Mouse (Mus musculus): ENCODE data around the gene Creb5. TPM values are rescaled to one million over a fixed set of nuclear protein-coding genes. Genes with fewer than 3 reads are reported as not detected.
A peak's percentile ranks its signal among the peaks of the same experiment; 100 is the strongest.

Creb5 gene
- polyA plus RNA-seq (2012; rRNA removed), result 3.5 and 4.0 TPM in 2 replicates

GRCm38 (mm10) chr6:53287038-53287561 lies at the start of gene Creb5:
Gene Creb5, plus strand, starts transcription at chr6:53287270.
- TF ChIP-seq CTCF (IDR thresholded peaks at IDR 0.05; ENCODE audit: insufficient read depth, low read length) (no peak), POLR2A (IDR thresholded peaks at IDR 0.05; ENCODE audit: borderline replicate concordance, extremely low read depth, low read depth, low read length) (no peak; the same call in 1 of the 2 replicates)
- Histone ChIP-seq H3K4me3 (replicated peaks; ENCODE audit: extremely low read depth, low read depth, low read length) (peak within 1 kb of the TSS; percentile 77), H3K4me1 (ENCODE audit: control insufficient read depth, insufficient read depth, low read length) (peaks cover 6% of the 10 kb centered on the region; the same call in 1 of the 2 replicates)
- DNase-seq, result peak; percentile 79
- WGBS, result under 1% methylated on average over 45 of the region's 45 CpGs

DNA sequence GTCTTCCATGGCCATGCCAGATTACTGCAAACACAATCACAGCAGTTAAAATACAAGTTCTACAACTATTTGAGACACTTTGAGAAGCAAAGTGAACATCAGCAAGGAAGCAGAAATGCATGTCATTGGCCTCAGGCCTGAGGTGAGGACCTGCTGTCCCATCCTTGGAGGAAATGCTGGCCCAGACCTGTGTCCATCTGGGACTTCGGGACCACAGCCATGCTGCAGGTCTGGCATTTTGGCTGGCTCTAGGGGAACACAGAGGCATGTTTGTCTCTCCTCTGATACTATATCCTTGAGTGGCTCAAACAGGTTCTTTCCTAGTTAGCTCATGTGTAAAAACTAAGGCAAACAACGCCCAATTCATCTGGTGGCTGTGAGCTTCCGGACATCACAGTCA lies 27.2 kb upstream of the Creb5 start:
- no peak for TF ChIP-seq CTCF (IDR thresholded peaks at IDR 0.05; ENCODE audit: insufficient read depth, low read length)
- no peak for TF ChIP-seq POLR2A (IDR thresholded peaks at IDR 0.05; ENCODE audit: borderline replicate concordance, extremely low read depth, low read depth, low read length)
- Histone ChIP-seq H3K4me3 (replicated peaks; ENCODE audit: extremely low read depth, low read depth, low read length) (no peak overlapping the region), H3K4me1 (ENCODE audit: control insufficient read depth, insufficient read depth, low read length) (no peaks in the 10 kb centered on the region)
- 80% methylated on average over 3 of the region's 3 CpGs for WGBS
- no peak for DNase-seq

GRCm38 (mm10) chr6:53262401-53262800 lies 24.7 kb upstream of the Creb5 start:
- WGBS, result 78% methylated on average over 11 of the region's 11 CpGs
- no peak for DNase-seq
- Histone ChIP-seq H3K4me1 (ENCODE audit: control insufficient read depth, insufficient read depth, low read length) (no peaks in the 10 kb centered on the region), H3K4me3 (replicated peaks; ENCODE audit: extremely low read depth, low read depth, low read length) (no peak overlapping the region)
- no peak for TF ChIP-seq CTCF (IDR thresholded peaks at IDR 0.05; ENCODE audit: insufficient read depth, low read length)
- no peak for TF ChIP-seq POLR2A (IDR thresholded peaks at IDR 0.05; ENCODE audit: borderline replicate concordance, extremely low read depth, low read depth, low read length)

- 21% methylated on average over 7 of the region's 7 CpGs for WGBS
- DNase-seq, result no peak
- Histone ChIP-seq H3K4me3 (replicated peaks; ENCODE audit: extremely low read depth, low read depth, low read length) (no peak overlapping the region), H3K4me1 (ENCODE audit: control insufficient read depth, insufficient read depth, low read length) (no peaks in the 10 kb centered on the region)
- TF ChIP-seq CTCF (IDR thresholded peaks at IDR 0.05; ENCODE audit: insufficient read depth, low read length) (no peak), POLR2A (IDR thresholded peaks at IDR 0.05; ENCODE audit: borderline replicate concordance, extremely low read depth, low read depth, low read length) (no peak)
Observed at GRCm38 (mm10) chr6:53267036-53267435, 20.0 kb upstream of the Creb5 start.

GRCm38 (mm10) chr6:53267732-53268505 lies 19.2 kb upstream of the Creb5 start:
- 45% methylated on average over 12 of the region's 12 CpGs for WGBS

DNA sequence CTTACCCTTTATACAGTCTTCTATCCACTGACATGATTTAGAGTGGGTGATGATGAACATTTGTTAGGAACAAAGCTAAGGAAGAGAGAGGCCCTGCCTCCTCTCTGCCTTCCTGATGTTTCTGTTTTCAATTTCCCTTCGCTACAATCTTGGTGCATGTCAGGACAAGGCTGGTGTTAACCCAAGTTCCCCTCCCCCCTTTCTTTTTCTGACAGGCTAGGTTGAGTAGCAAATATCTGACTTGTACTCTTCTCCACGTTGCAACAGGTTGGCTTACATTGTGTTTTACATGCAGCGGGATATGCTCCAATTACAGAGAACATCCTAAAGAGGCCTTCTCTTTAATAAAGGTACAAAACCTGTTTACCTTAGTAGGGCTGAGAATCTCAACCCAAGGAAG lies 15.9 kb upstream of the Creb5 start:
- H3K4me1 ChIP-seq (ENCODE audit: control insufficient read depth, insufficient read depth, low read length), result no peaks in the 10 kb centered on the region
- TF ChIP-seq POLR2A (IDR thresholded peaks at IDR 0.05; ENCODE audit: borderline replicate concordance, extremely low read depth, low read depth, low read length), result no peak
- TF ChIP-seq CTCF (IDR thresholded peaks at IDR 0.05; ENCODE audit: insufficient read depth, low read length), result no peak
- 58% methylated on average over 3 of the region's 3 CpGs for WGBS
- DNase-seq, result no peak
- no peak overlapping the region for H3K4me3 ChIP-seq (replicated peaks; ENCODE audit: extremely low read depth, low read depth, low read length)

More at GRCm38 (mm10) chr6:53267732-53268505, 19.2 kb upstream of the Creb5 start:
- no peak for TF ChIP-seq CTCF (IDR thresholded peaks at IDR 0.05; ENCODE audit: insufficient read depth, low read length)
- TF ChIP-seq POLR2A (IDR thresholded peaks at IDR 0.05; ENCODE audit: borderline replicate concordance, extremely low read depth, low read depth, low read length), result no peak
- H3K4me3 ChIP-seq (replicated peaks; ENCODE audit: extremely low read depth, low read depth, low read length), result no peak overlapping the region
- no peaks in the 10 kb centered on the region for H3K4me1 ChIP-seq (ENCODE audit: control insufficient read depth, insufficient read depth, low read length)
- DNase-seq, result no peak

- H3K4me1 ChIP-seq (ENCODE audit: control insufficient read depth, insufficient read depth, low read length), result no peaks in the 10 kb centered on the region
- no peak for DNase-seq
- TF ChIP-seq POLR2A (IDR thresholded peaks at IDR 0.05; ENCODE audit: borderline replicate concordance, extremely low read depth, low read depth, low read length), result no peak
- TF ChIP-seq CTCF (IDR thresholded peaks at IDR 0.05; ENCODE audit: insufficient read depth, low read length), result no peak
- 51% methylated on average over 4 of the region's 4 CpGs for WGBS
- H3K4me3 ChIP-seq (replicated peaks; ENCODE audit: extremely low read depth, low read depth, low read length), result no peak overlapping the region
Observed at GRCm38 (mm10) chr6:53271636-53272035, 15.4 kb upstream of the Creb5 start.

DNA sequence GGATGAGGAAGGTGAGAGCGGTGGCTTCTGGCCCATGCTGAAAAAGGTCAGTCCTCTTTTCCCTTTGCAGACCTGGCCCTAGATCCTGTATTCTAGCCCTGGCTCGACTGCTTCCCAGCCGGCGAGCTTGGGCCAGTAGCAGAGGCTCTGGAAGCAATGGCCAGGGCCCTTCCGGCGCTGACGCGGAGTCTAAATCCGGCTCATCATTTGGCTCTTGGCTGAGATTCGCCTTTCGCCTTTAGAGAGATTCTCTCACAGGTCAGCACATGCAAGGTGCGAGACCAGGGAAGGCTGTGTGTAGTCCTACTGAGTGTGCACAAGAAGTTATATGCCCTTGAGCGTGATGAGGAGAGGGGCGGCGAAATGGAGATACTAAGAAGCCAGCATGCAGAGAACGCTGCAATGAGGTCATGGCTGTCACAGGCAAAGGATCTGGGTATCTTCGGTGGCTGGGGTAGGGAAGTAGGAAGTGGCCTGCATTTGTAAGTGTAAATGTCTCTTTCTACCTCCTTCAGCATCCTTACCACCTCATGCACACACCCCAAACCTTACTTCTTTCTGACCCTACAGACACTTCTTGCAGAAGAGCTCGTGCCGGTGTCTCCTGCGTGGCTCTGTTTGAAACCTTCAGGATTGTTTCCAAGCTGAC lies 557 bp upstream of the Creb5 start:
- peak; percentile 25 for DNase-seq
- 10% methylated on average over 20 of the region's 20 CpGs for WGBS
- peak overlapping the region; percentile 59 for H3K4me3 ChIP-seq (replicated peaks; ENCODE audit: extremely low read depth, low read depth, low read length)
- TF ChIP-seq POLR2A (IDR thresholded peaks at IDR 0.05; ENCODE audit: borderline replicate concordance, extremely low read depth, low read depth, low read length) (no peak), CTCF (IDR thresholded peaks at IDR 0.05; ENCODE audit: insufficient read depth, low read length) (no peak)
- H3K4me1 ChIP-seq (ENCODE audit: control insufficient read depth, insufficient read depth, low read length), result peaks cover 6% of the 10 kb centered on the region; the same call in 1 of the 2 replicates

- TF ChIP-seq POLR2A (IDR thresholded peaks at IDR 0.05; ENCODE audit: borderline replicate concordance, extremely low read depth, low read depth, low read length) (peak; percentile 3; the same call in 1 of the 2 replicates), CTCF (IDR thresholded peaks at IDR 0.05; ENCODE audit: insufficient read depth, low read length) (no peak)
- DNase-seq, result peak; percentile 36
- WGBS, result under 1% methylated on average over 63 of the region's 63 CpGs
Observed at GRCm38 (mm10) chr6:53287562-53288381, 702 bp downstream of the Creb5 start.

More at GRCm38 (mm10) chr6:53287562-53288381, 702 bp downstream of the Creb5 start:
- Histone ChIP-seq H3K4me1 (ENCODE audit: control insufficient read depth, insufficient read depth, low read length) (peaks cover 6% of the 10 kb centered on the region; the same call in 1 of the 2 replicates), H3K4me3 (replicated peaks; ENCODE audit: extremely low read depth, low read depth, low read length) (peak overlapping the region; percentile 77)

All from lung, adult 2 months (tissue).